Mouse (Mus musculus) thymus, postnatal 4 days (tissue): Measurements from ENCODE around the gene Ilf3.

ENCODE experiments used
- DNase-seq: peaks from one replicate; pipeline ENCODE4 v3.0.0; 2021

Ilf3 gene

DNA sequence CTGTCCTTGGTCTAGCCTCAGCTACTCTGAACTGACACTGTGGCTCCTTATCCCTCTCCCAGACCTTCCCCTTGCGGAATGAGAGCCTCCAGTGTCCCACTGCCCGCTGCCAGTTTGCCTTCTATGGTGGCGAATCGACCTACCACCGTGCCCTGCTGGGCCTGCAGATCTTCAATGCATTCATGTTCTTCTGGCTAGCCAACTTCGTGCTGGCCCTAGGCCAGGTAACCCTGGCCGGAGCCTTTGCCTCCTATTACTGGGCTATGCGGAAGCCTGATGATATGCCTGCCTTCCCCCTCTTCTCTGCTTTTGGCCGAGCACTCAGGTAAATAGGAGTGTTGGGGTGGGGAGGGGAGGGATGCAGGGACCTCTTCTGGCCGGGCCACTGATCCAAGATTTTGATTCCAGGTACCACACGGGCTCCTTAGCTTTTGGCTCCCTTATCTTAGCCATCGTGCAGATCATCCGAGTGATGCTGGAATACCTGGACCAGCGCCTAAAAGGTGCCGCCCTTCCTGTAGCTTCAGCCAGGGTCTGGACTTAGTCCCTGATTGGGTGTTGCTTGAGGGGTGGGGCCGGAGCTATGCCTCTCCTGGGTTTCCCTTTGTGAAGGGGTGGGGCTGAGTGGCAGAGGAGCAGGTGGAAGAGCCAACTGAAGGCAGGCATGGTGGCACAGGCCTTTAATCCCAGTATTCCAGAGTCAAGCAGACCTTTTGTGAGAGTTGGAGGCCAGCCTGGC is 20.9 kb upstream of the Ilf3 start:
- DNase-seq: no peak

- no peak for DNase-seq
These were observed 19.5 kb upstream of the Ilf3 start for GRCm38 (mm10) chr9:21348152-21348551.

DNA sequence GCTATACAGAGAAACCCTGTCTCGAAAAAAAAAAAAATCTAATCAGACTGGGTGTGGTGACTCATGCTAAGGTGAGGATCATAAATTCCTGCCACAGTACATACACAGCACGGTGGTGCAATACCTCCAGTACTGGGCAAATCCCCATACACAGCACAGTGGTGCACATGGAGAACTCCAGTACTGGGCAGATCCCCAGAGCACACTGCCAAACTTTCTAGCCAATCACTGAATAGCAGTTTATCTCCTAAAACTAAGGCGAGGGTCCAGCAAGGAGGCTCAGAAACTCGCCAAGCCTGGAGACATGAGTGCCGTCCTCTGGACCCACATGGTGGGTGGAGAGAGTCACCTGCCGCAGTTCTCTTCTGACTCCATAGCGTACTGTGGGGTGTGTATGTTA is 16.5 kb upstream of the Ilf3 start:
- no peak for DNase-seq

GRCm38 (mm10) chr9:21351702-21352377 is 15.8 kb upstream of the Ilf3 start:
- no peak for DNase-seq

GRCm38 (mm10) chr9:21352463-21353372 is 15.0 kb upstream of the Ilf3 start:
- DNase-seq: peak; percentile 42

DNA sequence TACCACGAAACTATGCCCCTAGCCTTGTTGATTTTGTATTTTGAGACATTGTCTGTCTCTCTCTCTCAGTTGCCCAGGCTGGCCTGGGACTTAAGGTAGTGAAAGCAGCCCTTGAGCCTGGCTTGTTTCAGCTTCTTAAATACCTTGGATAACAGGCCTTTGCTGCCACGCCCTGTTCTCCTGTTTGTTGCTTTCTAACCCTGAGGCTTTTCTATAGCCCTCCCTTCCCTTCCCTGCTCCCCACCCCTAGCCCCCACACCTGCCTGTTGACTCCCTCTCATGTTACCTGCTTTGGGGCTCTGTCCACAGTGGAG is 14.3 kb upstream of the Ilf3 start:
- DNase-seq: no peak

GRCm38 (mm10) chr9:21354796-21355195 is 12.9 kb upstream of the Ilf3 start:
- no peak for DNase-seq

- peak; percentile 78 for DNase-seq
These were observed 10.5 kb upstream of the Ilf3 start for GRCm38 (mm10) chr9:21356981-21357718.

- DNase-seq: peak; percentile 91
These were observed 990 bp upstream of the Ilf3 start for GRCm38 (mm10) chr9:21366541-21367220.

DNA sequence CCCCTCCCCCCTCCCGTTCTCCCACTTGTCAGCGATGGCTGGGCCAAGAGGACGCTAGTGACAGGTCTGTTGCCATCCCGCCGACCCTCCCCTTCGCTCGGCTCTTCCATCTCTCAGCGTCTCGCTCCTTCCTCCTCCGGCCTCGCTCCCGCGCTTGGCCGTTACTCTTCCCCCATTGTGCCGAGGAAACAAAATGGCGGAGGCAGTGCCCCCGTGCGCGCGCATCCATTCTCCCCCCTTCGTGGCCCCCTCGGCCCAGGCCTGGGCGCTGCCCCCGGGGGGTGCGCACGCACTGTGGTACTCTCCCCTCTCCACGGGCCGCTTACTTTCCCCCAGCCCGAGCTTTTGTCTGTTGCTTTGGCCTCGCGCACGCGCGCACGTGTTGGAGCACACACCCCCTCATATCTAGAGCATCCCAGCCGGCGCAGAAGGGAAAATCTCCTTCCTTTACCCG is 487 bp downstream of the Ilf3 start:
- DNase-seq: peak; percentile 93

- no peak for DNase-seq
These were observed 1.4 kb downstream of the Ilf3 start for GRCm38 (mm10) chr9:21369080-21369479.

DNA sequence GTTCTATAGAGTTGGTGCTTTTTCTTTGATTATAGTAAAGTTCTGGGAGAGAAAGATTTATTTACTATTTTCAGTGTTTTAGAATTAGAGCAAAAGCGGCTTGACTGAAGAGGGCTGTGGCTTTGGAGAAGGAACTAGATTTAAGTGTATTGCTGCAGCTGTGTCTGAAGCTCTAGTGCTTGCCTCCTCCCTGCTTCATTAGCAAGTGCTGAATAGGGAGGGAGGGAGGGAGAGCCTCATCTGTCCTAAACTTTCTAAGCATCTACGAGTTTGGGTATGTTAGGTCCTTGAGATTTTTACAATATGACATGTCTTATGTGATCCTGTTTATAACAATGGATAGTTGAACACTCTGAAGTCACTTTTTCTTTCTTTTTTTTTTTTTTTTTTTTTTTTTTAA is 3.2 kb downstream of the Ilf3 start:
- no peak for DNase-seq

- no peak for DNase-seq
These were observed 4.8 kb downstream of the Ilf3 start for GRCm38 (mm10) chr9:21372508-21372907.

DNA sequence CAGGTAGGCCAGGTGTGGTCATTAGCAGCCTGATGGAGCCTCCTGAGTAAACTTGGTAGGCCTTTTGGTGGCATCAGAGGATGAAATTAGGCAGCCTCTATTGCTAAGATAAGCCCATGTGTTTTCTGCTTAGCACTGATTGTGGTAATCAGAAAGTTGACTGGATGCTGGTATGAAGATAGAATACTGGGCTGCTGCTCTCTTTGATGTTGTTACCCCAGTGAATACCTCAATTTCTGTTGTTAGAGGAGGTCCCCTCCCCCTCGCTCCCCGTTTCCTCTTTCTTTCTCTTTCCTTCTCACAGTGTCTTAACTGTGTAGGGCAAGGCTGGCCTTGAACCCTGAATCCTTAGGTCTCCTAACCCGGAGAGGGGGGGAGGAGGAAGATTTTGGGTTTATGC is 11.5 kb downstream of the Ilf3 start:
- DNase-seq: peak; percentile 50

GRCm38 (mm10) chr9:21380868-21381267 is 13.2 kb downstream of the Ilf3 start:
- no peak for DNase-seq

- no peak for DNase-seq
These were observed 16.3 kb downstream of the Ilf3 start for GRCm38 (mm10) chr9:21383966-21384365.

- no peak for DNase-seq
These were observed 25.0 kb downstream of the Ilf3 start for GRCm38 (mm10) chr9:21392646-21393175.

GRCm38 (mm10) chr9:21395692-21396091 is 28.0 kb downstream of the Ilf3 start:
- no peak for DNase-seq

- DNase-seq: no peak
These were observed 29.5 kb downstream of the Ilf3 start for GRCm38 (mm10) chr9:21397170-21397569.

DNA sequence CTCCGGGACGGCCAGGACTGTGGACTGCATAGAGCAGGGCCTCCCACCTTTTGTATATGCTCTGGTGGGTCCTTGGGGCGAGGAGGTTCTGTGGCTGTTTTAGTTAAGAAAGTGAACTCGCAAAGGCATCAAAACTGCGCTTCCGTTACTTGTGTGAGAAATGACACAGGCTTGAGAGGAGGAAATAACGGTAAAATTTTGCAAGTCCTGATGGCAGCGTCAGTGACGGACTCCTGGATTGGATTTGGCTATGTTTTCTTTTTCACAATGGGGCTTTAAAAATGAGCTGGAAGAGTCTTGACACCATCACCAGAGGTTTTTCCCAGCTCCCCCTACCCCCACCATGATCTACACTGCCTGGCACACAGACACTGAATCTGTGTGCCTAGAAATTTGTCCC is 33.4 kb downstream of the Ilf3 start:
- no peak for DNase-seq

DNA sequence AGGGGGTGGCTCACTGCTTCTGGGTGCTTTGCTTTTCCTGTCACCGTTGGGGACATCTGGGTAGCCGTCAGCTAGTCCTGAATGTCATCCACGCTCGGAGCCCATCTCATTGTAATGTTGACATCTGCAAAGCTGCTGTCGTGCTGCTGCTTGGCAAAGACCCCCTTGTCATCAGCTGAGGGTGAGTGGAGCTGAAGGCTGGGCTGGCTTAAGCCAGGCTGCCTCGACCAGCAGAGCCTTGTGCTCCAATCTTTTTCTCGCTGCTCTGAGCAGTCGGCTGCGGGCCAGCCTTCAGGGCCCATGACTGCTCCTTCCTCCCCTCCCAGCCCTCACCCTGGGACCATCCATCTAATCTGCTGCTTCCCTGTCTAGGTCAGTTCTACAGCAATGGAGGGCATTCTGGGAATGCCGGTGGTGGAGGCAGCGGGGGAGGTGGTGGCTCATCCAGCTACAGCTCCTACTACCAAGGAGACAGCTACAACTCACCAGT is 35.1 kb downstream of the Ilf3 start:
- no peak for DNase-seq

GRCm38 (mm10) chr9:21403745-21404144 is 36.1 kb downstream of the Ilf3 start:
- DNase-seq: no peak
